Mouse (Mus musculus): Measurements from ENCODE around the gene Ttll10. TPM values are rescaled to one million over a fixed set of nuclear protein-coding genes. Genes with fewer than 3 reads are reported as not detected.

The Ttll10 gene
- polyA plus RNA-seq (2014; fragmentation: Nextera tagmentation; extraction: Ambion mirVana) = 0.33 and 0.55 TPM in 2 replicates

DNA sequence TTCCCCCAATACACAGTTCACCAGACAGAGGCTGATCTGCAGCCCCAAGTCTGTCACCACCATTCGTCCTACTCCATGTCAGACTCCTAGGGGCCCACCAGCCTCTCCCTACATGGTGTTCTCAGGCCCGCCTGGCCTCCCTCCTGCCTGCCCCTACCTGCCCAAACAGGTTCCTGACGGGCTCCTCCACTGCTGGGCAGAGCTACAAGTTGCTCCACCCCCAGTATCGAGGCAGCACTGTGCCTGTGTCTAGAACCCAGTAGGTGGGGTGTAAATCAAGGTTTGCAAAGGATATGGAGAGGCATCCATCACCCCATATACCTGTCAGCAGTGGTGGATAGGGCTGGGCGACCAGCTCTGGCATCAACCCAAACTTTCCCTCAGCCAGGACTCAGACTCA lies at the start of gene Ttll10:
Ttll10 (minus strand) TSS at position 154 of the 400 bp plus-strand sequence.
- no peak within 1 kb of the TSS for H3K4me2 ChIP-seq (ENCODE audit: low read depth, severe bottlenecking)
- H3K9ac ChIP-seq (ENCODE audit: low read length) = no peak within 1 kb of the TSS

DNA sequence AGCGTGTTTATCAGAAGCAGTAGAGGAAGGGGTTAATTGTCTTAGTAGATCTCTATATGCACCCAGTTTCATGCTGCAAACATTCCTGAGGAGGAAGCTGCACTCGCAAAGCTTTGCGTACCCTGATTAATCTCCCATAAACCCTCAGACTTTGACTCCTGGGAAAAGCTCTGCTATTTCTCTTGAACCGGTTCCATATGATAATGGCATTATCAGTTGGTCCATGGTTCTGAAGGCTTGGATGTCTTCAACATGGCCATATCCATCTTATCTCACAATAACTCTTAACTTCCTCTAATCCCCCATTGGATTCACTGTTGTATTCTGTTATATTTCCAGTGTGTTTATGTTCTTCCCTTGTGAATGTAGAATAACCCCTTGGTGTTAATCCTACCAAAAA lies 44.1 kb upstream of the Ttll10 start:
- Histone ChIP-seq H3K27ac (replicated peaks; ENCODE audit: low read depth, low read length) (no peak overlapping the region), H3K4me2 (ENCODE audit: low read depth, severe bottlenecking) (no peak overlapping the region), H3K4me1 (ENCODE audit: control insufficient read depth, insufficient read depth, low read length) (no peaks in the 10 kb centered on the region), H3K27me3 (ENCODE audit: control insufficient read depth, insufficient read depth, low read length) (no peaks in the 10 kb centered on the region), H3K9me3 (ENCODE audit: control insufficient read depth, low read length) (no peaks in the 10 kb centered on the region), H3K4me3 (ENCODE audit: low read depth, low read length) (no peak overlapping the region), H3K36me3 (ENCODE audit: control insufficient read depth, insufficient read depth, low read length) (no peaks in the 10 kb centered on the region), H3K9ac (ENCODE audit: low read length) (no peak overlapping the region)
- no peak for DNase-seq (ENCODE audit: low spot score)
- ATAC-seq (ENCODE audit: insufficient number of reproducible peaks, low FRiP score, low TSS enrichment, low read depth) = no peak
- WGBS = 80% methylated on average over 4 of the region's 4 CpGs

More for the DNA sequence above, at the start of gene Ttll10:
- Histone ChIP-seq H3K4me3 (ENCODE audit: low read depth, low read length) (peak within 1 kb of the TSS; percentile 3; the same call in 1 of the 2 replicates), H3K4me1 (ENCODE audit: control insufficient read depth, insufficient read depth, low read length) (0 out of 2 replicates have a peak, but pooled peaks cover 3% of the 10 kb centered on the region), H3K27me3 (ENCODE audit: control insufficient read depth, insufficient read depth, low read length) (no peaks in the 10 kb centered on the region), H3K27ac (replicated peaks; ENCODE audit: low read depth, low read length) (no peak within 1 kb of the TSS), H3K36me3 (ENCODE audit: control insufficient read depth, insufficient read depth, low read length) (no peaks in the 10 kb centered on the region), H3K9me3 (ENCODE audit: control insufficient read depth, low read length) (no peaks in the 10 kb centered on the region)
- peak; percentile 46 for ATAC-seq (ENCODE audit: insufficient number of reproducible peaks, low FRiP score, low TSS enrichment, low read depth)
- peak; percentile 30 for DNase-seq (ENCODE audit: low spot score)
- 23% methylated on average over 5 of the region's 5 CpGs for WGBS

DNA sequence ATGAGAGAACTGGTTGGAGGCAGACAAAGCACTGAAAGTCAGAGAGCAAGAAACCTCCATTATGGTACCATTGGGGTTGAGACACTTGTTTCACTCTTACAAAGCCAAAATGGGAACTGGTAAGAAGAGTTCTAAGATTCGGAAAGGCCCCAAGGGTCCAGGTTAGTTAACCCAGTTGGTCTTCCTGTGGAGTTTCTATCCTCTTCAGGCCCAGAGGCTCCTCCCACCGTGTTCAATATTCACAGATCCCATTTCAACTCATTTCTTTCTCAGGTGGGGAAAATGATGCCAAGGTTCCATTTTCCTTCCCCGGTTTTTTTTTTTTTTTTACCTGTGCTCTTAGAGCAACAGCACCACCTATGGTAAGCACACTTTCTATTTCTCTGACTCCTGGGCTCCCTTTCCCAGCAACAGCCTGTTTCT lies 42.3 kb upstream of the Ttll10 start:
- no peak for DNase-seq (ENCODE audit: low spot score)
- Histone ChIP-seq H3K4me1 (ENCODE audit: control insufficient read depth, insufficient read depth, low read length) (no peaks in the 10 kb centered on the region), H3K4me3 (ENCODE audit: low read depth, low read length) (no peak overlapping the region), H3K4me2 (ENCODE audit: low read depth, severe bottlenecking) (no peak overlapping the region), H3K27ac (replicated peaks; ENCODE audit: low read depth, low read length) (no peak overlapping the region), H3K36me3 (ENCODE audit: control insufficient read depth, insufficient read depth, low read length) (no peaks in the 10 kb centered on the region), H3K9me3 (ENCODE audit: control insufficient read depth, low read length) (no peaks in the 10 kb centered on the region), H3K27me3 (ENCODE audit: control insufficient read depth, insufficient read depth, low read length) (no peaks in the 10 kb centered on the region), H3K9ac (ENCODE audit: low read length) (no peak overlapping the region)
- ATAC-seq (ENCODE audit: insufficient number of reproducible peaks, low FRiP score, low TSS enrichment, low read depth) = no peak
- WGBS = 41% methylated on average over 3 of the region's 3 CpGs

DNA sequence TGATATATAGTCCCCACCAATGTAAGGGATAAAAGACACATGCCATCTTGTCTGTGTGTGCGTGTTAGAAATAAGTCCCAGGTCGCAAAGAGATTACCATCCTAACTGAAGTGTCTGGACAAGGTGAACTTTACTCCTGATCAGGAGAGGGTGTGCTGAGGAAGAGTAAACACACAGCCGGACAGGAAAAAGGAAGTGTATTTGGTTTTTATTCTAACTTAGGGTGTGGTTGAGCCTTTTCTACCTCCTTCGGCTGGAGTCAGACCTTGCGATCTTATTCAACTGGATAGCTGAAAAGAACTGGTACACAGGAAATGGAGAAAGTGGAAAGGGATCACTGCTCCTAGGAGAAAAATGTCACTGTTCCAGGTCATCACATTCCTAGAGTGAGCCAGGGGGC lies 41.3 kb upstream of the Ttll10 start:
- WGBS = 89% methylated on average over 5 of the region's 5 CpGs
- Histone ChIP-seq H3K4me1 (ENCODE audit: control insufficient read depth, insufficient read depth, low read length) (no peaks in the 10 kb centered on the region), H3K4me3 (ENCODE audit: low read depth, low read length) (no peak overlapping the region), H3K9ac (ENCODE audit: low read length) (no peak overlapping the region), H3K4me2 (ENCODE audit: low read depth, severe bottlenecking) (no peak overlapping the region), H3K27me3 (ENCODE audit: control insufficient read depth, insufficient read depth, low read length) (no peaks in the 10 kb centered on the region), H3K9me3 (ENCODE audit: control insufficient read depth, low read length) (no peaks in the 10 kb centered on the region), H3K27ac (replicated peaks; ENCODE audit: low read depth, low read length) (no peak overlapping the region), H3K36me3 (ENCODE audit: control insufficient read depth, insufficient read depth, low read length) (no peaks in the 10 kb centered on the region)
- DNase-seq (ENCODE audit: low spot score) (no peak), ATAC-seq (ENCODE audit: insufficient number of reproducible peaks, low FRiP score, low TSS enrichment, low read depth) (no peak)

DNA sequence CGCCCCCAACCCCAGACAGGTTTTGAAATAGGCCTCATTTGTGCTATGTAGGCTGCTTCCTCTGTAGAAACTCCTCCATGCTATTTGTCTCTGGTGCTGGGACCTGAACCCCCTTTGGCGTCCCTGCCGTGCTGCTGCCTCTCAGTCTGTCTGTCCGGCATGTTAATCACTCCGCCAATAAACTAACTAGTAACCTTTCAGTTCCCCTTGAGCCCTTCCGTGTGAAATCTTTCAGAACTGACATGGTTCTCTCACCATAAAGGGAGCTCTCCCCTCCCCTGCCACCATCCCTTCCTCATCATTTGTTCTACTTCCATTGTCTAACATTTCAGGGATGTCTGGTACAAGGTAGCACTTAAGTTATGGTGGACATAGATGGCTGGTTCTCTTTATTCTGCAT lies 40.2 kb upstream of the Ttll10 start:
- H3K4me3 ChIP-seq (ENCODE audit: low read depth, low read length) = no peak overlapping the region
- no peaks in the 10 kb centered on the region for H3K36me3 ChIP-seq (ENCODE audit: control insufficient read depth, insufficient read depth, low read length)
- H3K4me1 ChIP-seq (ENCODE audit: control insufficient read depth, insufficient read depth, low read length) = no peaks in the 10 kb centered on the region
- H3K4me2 ChIP-seq (ENCODE audit: low read depth, severe bottlenecking) = no peak overlapping the region
- no peak overlapping the region for H3K27ac ChIP-seq (replicated peaks; ENCODE audit: low read depth, low read length)
- H3K27me3 ChIP-seq (ENCODE audit: control insufficient read depth, insufficient read depth, low read length) = no peaks in the 10 kb centered on the region
- ATAC-seq (ENCODE audit: insufficient number of reproducible peaks, low FRiP score, low TSS enrichment, low read depth) = no peak
- H3K9ac ChIP-seq (ENCODE audit: low read length) = no peak overlapping the region
- no peak for DNase-seq (ENCODE audit: low spot score)
- H3K9me3 ChIP-seq (ENCODE audit: control insufficient read depth, low read length) = no peaks in the 10 kb centered on the region
- 66% methylated on average over 6 of the region's 6 CpGs for WGBS

DNA sequence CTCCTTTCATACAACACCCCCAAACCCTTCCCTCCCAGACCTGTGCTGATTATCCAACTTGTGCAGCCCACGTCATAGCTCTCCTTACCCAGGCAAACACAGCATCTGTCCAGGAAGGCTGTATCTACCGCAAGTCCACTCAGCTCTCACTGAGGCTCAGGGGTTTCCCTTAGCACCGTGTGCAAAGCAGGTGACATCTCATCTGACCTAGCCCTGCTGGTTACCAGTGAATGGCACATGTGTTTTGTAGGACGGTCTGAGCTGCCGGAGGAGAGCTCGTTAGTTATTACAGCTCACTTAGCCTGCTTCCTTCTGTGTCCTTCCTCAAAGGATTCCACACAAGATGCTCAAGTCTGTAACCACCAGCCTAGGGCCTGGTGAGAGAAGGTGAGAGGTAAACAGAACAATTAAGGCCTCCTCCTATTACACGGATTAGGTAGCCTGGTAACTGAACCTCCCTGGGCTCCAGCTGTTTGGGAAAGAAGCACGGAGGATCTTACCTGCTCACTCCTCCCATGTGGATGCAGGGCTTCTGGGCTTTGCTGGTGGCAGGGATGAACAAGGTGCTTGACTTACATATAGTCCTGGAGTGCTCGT lies 38.7 kb upstream of the Ttll10 start:
- ATAC-seq (ENCODE audit: insufficient number of reproducible peaks, low FRiP score, low TSS enrichment, low read depth) (no peak), DNase-seq (ENCODE audit: low spot score) (no peak)
- no peak overlapping the region for H3K4me3 ChIP-seq (ENCODE audit: low read depth, low read length)
- no peak overlapping the region for H3K9ac ChIP-seq (ENCODE audit: low read length)
- no peaks in the 10 kb centered on the region for H3K27me3 ChIP-seq (ENCODE audit: control insufficient read depth, insufficient read depth, low read length)
- WGBS = 39% methylated on average over 9 of the region's 9 CpGs
- no peaks in the 10 kb centered on the region for H3K4me1 ChIP-seq (ENCODE audit: control insufficient read depth, insufficient read depth, low read length)
- no peak overlapping the region for H3K27ac ChIP-seq (replicated peaks; ENCODE audit: low read depth, low read length)
- no peaks in the 10 kb centered on the region for H3K36me3 ChIP-seq (ENCODE audit: control insufficient read depth, insufficient read depth, low read length)
- no peaks in the 10 kb centered on the region for H3K9me3 ChIP-seq (ENCODE audit: control insufficient read depth, low read length)
- no peak overlapping the region for H3K4me2 ChIP-seq (ENCODE audit: low read depth, severe bottlenecking)

DNA sequence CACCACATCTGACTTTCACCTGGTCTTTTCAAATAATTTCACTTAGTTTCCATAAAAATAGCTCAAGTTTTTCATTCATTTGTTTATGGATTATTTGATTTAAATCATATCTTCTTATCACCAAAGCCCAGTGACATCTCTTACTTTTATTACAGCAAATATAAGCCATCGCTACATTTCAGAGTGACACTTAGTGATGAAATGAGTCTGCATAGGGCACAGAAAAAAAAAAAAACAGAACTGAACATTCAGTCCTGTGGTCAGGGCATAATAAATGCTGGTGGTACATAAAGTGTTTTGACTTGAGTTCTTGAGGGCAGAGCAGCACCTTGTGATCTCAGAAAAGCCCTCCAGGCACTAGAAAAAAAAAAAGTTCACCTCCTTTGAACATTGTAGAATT lies 37.0 kb upstream of the Ttll10 start:
- H3K9me3 ChIP-seq (ENCODE audit: control insufficient read depth, low read length) = no peaks in the 10 kb centered on the region
- ATAC-seq (ENCODE audit: insufficient number of reproducible peaks, low FRiP score, low TSS enrichment, low read depth) (no peak), DNase-seq (ENCODE audit: low spot score) (no peak)
- no peak overlapping the region for H3K4me3 ChIP-seq (ENCODE audit: low read depth, low read length)
- no peak overlapping the region for H3K4me2 ChIP-seq (ENCODE audit: low read depth, severe bottlenecking)
- no peaks in the 10 kb centered on the region for H3K36me3 ChIP-seq (ENCODE audit: control insufficient read depth, insufficient read depth, low read length)
- WGBS = 93% methylated on average over 1 of the region's 1 CpGs
- no peak overlapping the region for H3K9ac ChIP-seq (ENCODE audit: low read length)
- H3K27ac ChIP-seq (replicated peaks; ENCODE audit: low read depth, low read length) = no peak overlapping the region
- no peaks in the 10 kb centered on the region for H3K27me3 ChIP-seq (ENCODE audit: control insufficient read depth, insufficient read depth, low read length)
- H3K4me1 ChIP-seq (ENCODE audit: control insufficient read depth, insufficient read depth, low read length) = no peaks in the 10 kb centered on the region

DNA sequence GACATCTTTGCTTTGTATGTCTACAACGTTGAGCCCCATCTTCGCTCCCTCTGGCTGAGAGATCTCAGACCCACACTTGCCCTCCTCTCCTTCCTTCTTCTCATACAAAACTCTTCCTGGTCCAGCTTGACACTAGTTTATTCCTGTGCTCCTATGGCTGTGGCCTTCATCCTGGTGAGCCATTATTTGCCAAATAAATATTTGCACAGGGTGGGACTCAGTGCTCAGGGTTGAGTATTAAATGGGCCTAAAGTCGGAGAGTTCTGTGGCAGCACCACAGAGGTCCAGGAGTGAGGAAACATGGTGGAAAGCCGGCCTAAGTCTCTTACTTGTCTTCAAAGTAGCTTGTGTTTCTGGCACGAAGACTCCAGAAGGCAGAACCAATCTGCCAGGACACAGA lies 34.5 kb upstream of the Ttll10 start:
- H3K4me2 ChIP-seq (ENCODE audit: low read depth, severe bottlenecking) = no peak overlapping the region
- H3K4me1 ChIP-seq (ENCODE audit: control insufficient read depth, insufficient read depth, low read length) = no peaks in the 10 kb centered on the region
- DNase-seq (ENCODE audit: low spot score) (no peak), ATAC-seq (ENCODE audit: insufficient number of reproducible peaks, low FRiP score, low TSS enrichment, low read depth) (no peak)
- H3K27ac ChIP-seq (replicated peaks; ENCODE audit: low read depth, low read length) = no peak overlapping the region
- no peaks in the 10 kb centered on the region for H3K36me3 ChIP-seq (ENCODE audit: control insufficient read depth, insufficient read depth, low read length)
- H3K9me3 ChIP-seq (ENCODE audit: control insufficient read depth, low read length) = no peaks in the 10 kb centered on the region
- no peak overlapping the region for H3K4me3 ChIP-seq (ENCODE audit: low read depth, low read length)
- 79% methylated on average over 5 of the region's 5 CpGs for WGBS
- H3K9ac ChIP-seq (ENCODE audit: low read length) = no peak overlapping the region
- H3K27me3 ChIP-seq (ENCODE audit: control insufficient read depth, insufficient read depth, low read length) = no peaks in the 10 kb centered on the region

DNA sequence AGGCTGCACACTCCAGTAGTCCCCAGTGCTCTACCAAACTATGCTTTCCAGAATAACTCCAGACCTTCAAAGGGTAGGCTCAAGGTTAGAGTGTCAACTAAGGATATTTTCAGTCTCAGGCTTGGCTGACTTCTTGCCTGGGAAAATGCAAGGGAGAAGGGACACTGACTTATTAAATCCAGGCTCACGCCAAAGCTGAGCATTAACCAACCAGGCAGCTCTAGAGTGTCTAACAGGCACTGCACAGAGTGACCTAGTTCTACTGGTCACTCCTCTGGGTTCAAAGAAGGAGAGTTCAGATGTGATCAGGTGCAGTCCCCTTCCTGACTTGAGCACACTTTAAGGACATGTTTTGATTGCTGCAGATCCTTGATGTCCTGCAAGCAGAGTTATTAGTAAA lies 33.6 kb upstream of the Ttll10 start:
- H3K4me2 ChIP-seq (ENCODE audit: low read depth, severe bottlenecking) = no peak overlapping the region
- no peaks in the 10 kb centered on the region for H3K27me3 ChIP-seq (ENCODE audit: control insufficient read depth, insufficient read depth, low read length)
- ATAC-seq (ENCODE audit: insufficient number of reproducible peaks, low FRiP score, low TSS enrichment, low read depth) (no peak), DNase-seq (ENCODE audit: low spot score) (no peak)
- H3K4me1 ChIP-seq (ENCODE audit: control insufficient read depth, insufficient read depth, low read length) = no peaks in the 10 kb centered on the region
- no peak overlapping the region for H3K9ac ChIP-seq (ENCODE audit: low read length)
- H3K36me3 ChIP-seq (ENCODE audit: control insufficient read depth, insufficient read depth, low read length) = no peaks in the 10 kb centered on the region
- WGBS = 85% methylated on average over 1 of the region's 1 CpGs
- H3K9me3 ChIP-seq (ENCODE audit: control insufficient read depth, low read length) = no peaks in the 10 kb centered on the region
- H3K4me3 ChIP-seq (ENCODE audit: low read depth, low read length) = no peak overlapping the region
- H3K27ac ChIP-seq (replicated peaks; ENCODE audit: low read depth, low read length) = no peak overlapping the region
